Mouse (Mus musculus): ENCODE measurements around the gene Hist2h2aa2.
A peak's percentile ranks its signal among the peaks of the same experiment; 100 is the strongest.
"Not testable (repeated sequence)": the region's sequence is repeated elsewhere in the genome, so short reads cannot be mapped to it uniquely, and the experiment has no call there.

Hist2h2aa2 gene

DNA sequence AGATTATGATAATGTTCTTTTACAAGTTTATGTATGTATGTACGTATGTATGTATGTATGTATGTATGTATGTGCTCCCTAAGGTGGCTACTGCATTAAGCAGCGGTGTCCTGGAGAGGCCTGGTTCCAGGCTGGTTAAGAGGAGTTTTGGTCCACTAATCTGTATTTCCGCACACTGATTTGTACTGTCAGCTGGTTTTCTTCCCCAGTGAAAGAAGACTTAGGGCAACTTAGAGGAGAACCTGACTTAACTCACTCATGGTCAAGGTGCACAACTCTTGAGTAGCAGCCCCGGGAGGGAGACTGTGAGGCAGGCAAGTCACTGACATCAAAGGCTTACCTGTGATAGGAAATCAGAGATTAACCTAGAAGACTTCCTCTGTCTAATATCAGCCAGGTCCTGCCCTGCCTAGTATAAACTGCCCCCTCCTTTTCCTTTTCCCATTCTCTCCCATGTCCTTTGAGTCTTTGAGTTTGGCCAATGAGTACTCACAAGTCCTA, 3.2 kb downstream of the Hist2h2aa2 start:
- DNase-seq (ENCODE audit: low spot score): no peak

DNA sequence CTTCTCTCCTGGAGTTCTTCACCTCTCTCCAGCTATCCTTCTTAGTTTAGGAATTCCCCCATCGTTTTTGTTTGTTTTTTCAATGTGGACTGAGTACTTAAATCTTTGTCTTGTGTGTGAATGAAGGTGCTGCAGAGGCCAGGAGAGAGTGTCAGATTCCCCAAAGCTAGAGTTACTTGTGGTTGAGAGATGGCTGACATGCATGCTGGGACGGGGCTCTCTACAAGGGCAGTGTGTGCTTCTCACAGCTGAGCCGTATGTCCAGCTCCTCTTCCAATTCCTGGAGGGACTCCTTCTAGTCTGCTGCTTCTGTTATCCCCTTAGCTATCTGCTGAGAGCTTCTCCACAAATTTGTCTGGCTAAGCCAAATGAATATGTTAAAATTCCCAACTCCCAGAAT, 4.2 kb downstream of the Hist2h2aa2 start:
- DNase-seq (ENCODE audit: low spot score): no peak

DNA sequence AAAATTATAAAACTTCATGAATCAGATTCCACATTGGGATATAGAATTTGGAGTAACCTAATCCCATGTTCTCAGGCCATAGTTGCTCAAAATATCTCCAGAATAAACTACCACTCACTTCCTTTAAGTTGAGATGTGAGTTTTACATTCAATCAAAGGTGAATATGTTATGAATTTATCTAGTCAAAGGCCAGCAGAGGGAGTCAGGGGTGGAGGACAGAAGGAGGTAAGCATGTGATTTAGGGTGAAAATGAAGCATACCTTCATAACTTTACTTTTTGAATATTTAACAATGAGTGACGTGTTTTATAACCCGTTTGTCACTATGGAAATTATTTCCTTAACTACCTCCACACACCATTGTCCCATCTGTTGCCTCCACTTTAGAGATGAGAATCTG, 5.2 kb downstream of the Hist2h2aa2 start:
- DNase-seq (ENCODE audit: low spot score): no peak

DNA sequence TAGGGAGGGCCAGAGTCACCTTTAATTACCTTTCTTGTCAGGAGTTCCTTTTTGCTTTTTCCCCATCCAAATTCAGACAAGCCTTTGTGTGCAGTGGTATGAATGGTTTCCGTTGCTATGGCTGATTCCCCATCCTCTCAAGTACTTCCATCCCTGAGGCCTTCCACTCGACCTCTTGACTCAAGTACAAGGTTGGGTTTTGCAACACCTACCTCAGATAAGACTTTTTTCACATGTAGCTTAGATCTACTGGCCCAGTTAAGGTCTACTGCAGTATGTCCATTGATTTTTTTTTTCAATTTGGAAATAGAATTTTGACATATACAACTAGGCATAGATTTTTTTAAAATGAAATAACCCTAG, 8.3 kb downstream of the Hist2h2aa2 start:
- no peak for DNase-seq (ENCODE audit: low spot score)

DNA sequence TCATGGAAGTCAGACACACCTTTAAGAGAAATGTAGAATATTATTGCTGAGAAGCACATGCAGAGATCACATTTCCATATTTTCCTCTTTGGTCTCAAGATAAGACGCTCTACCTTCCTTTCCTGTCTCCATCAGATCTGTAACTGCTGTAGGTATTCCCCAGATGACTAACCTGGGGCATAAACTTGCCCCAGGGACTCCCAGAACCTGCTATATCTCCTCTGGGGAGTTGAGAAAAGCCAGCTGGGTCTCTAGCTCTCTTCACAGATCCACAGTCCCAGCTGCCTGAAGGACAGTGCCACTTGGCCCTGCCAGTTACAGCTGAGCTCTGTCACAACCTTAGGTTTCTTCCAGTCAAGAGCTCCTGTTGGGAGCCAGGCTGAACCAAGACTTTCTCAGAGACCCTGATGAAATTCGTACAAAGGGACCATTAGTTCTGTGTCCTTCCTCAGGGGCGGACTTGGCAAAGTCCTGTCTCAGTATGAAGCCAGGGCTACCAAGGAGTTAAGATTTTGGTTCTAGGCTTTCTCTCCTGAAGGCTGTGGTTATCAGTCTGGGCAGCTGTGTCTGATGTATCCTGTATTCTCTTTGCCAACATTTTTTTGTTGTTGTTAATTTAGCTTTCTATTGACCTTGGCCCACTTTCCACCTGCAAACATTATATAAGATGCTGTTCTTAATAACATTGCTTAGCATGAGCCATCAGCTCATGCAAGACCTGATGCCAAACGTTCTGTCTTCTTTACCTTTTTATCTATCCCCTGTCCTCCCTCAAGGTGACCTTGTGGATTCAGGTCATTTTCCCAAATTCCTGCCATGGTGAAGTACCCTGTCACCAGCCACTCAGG, 8.9 kb downstream of the Hist2h2aa2 start:
- DNase-seq (ENCODE audit: low spot score): no peak

DNA sequence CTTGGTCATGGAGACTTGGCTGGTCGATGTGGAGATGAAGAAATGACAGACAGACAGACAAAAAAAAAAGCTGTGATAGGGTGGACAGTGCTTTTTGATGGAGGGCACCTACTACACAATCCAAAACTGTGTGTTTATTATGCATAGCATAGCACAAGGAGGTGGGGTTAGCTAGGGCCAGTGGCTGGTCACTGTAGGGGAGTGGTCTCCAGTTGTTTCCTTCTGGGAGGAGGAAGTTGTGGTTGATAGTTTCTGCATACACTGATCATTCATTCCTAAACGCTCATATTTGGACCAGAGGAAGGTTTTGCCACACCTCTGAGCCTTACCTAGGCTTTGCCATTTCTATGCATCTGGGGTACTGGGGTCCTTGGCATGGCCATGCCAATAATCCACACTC, 9.7 kb downstream of the Hist2h2aa2 start:
- no peak for DNase-seq (ENCODE audit: low spot score)

DNA sequence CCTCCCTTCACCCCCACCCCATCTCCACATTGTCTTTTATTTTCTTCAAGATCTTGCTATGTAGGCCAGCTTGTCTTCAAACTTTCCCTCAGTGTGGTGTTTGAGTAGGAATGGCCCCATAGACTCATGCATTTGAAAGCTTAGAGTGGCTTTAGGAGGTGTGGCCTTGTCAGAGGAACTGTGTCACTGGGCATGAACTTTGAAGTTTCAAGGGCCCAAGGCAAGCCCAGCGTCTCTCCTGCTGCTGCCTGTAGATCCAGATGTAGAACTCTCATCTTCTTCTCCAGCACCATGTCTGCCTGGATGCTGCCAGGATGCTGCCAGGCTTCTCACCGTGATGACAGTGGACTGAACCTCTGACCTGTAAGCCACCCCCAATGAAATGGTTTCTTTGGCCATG, 11.2 kb downstream of the Hist2h2aa2 start:
- DNase-seq (ENCODE audit: low spot score): no peak

DNA sequence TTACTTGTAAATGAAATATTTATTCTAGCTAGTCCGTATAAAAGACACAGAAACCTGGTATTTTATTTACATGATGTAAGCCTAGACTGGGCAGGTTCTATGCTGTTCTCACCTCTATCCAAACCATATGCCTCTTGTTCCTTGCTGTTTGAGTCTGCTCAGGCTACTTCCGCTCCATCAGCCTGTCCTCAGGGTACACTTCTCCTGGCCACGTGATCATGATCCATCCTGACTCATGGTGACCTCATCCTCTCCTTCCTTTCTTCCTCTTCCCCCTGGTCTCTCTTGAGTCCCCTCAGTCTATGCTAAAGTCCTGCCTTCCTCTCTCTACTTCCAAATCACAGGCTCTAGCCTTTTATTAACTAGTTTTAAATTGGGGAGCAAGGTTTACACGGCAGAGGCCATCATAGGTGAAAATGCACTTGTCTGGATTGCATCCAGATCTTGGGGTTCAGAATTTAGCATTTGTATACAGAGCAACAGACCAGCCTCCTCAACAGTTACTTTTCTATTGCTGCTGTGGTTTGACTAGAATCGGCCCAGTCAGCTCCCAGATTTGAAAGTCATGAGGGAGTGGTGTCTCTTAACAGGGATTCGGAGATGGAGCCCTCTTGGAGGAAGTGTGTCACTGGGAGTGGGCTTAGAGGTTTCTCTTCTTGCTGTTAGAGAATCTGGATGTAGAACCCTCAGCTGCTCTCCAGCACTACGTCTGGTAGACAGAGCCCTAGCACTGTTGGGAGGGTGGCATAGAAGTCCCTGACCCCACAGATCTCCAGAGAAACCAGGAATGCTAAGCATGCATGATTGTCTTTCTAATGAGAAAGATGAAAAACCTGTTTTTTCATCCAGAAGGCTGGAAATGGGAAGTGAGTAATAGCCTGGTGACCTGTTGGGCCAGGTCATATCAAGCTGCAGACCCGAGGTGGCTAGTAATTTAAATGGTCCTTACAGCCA, 13.1 kb downstream of the Hist2h2aa2 start:
- DNase-seq (ENCODE audit: low spot score): no peak

DNA sequence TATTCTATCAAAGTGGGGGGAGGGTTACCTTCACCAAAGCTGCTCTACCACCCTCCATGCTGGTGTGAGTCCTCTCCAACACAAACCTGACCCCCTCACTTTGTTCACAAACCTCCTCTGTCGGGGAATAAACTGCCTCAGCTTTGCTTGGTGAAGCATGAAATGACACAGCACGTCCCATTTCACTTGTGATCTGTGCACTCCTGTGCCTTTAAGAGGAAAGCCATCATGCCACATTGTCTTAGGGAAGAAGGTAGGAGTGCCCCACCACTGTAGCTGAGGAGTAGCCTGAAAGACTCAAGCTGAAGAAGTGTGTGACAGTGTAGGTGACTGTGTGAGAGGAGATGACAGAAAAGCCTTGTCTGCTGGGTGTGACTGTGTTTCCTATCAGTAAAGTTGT, 14.7 kb downstream of the Hist2h2aa2 start:
- no peak for DNase-seq (ENCODE audit: low spot score)

DNA sequence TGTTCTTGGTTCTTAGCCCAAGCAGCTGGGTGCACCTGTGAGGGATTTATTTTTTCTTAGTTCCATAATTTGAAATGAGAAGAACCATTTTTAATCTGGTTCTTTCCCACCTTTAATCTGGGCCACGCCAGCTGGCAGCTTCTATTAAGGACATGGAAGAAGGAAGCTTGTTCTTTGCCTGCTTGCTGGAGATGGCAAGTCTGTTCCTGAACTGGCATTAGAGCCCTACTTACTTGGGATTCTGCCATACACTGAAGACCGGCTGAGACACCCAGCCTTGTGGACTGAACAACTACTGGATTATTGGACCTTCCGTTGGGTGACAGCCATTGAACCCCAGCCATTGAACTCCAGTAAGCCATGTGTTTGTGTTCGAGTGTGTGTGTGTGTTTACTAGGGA, 17.3 kb downstream of the Hist2h2aa2 start:
- no peak for DNase-seq (ENCODE audit: low spot score)

DNA sequence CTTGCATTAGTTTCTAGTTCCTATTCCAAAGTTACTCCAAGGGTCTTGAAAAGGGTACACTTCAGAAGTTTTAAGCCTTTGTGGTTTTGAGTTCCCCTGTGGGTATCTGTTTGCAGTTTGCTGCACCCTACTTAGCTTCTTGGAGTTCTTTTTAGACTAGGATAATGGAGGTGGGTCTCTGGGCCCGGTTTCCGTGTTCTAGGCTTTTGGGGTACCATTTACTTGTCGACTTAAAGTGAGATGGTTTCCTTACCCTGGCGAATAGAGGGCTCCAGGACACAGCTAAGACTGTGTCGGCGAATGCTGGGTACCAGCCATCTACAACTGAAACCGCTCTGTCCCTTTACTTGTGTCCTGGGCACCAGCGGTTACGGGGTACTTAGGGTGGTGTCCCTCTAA, 18.4 kb downstream of the Hist2h2aa2 start:
- no peak for DNase-seq (ENCODE audit: low spot score)

DNA sequence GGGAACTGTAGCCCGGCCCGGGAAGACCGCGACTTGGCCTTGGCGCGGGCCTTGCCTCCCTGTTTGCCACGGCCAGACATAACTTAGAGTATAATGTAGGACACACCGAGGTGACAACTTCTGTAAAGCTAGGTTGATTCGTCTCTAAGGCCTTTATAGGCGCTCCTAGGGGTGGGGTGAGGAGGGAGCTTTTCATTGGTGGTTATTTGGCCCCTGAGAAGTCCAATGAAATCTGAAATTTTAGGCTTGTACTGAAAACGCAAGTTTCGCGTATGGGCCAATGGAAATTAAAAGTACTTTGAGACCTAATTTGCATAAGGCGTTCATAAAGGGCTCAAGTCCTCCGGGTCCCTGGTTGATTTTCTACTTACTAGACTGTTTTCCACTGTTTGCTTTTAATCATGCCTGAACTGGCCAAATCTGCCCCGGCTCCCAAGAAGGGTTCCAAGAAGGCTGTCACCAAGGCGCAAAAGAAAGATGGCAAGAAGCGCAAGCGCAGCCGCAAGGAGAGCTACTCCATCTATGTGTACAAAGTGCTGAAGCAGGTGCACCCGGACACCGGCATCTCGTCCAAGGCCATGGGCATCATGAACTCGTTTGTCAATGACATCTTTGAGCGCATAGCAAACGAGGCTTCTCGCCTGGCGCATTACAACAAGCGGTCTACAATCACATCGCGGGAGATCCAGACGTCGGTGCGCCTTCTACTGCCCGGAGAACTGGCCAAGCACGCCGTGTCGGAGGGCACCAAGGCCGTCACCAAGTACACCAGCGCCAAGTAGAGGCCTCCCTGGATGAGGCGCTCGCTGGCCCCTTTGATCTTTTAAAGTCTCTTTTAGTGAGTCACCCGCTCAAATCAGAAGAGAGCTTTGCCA, 19.1 kb downstream of the Hist2h2aa2 start, which contains the start of the genes Hist2h2ac and Hist2h2be:
TSS of gene Hist2h2ac (minus strand) at position 116 of the 875 bp plus-strand sequence.
TSS of gene Hist2h2be (plus strand) at position 355 of the 875 bp plus-strand sequence.
- DNase-seq (ENCODE audit: low spot score): peak; percentile 95

DNA sequence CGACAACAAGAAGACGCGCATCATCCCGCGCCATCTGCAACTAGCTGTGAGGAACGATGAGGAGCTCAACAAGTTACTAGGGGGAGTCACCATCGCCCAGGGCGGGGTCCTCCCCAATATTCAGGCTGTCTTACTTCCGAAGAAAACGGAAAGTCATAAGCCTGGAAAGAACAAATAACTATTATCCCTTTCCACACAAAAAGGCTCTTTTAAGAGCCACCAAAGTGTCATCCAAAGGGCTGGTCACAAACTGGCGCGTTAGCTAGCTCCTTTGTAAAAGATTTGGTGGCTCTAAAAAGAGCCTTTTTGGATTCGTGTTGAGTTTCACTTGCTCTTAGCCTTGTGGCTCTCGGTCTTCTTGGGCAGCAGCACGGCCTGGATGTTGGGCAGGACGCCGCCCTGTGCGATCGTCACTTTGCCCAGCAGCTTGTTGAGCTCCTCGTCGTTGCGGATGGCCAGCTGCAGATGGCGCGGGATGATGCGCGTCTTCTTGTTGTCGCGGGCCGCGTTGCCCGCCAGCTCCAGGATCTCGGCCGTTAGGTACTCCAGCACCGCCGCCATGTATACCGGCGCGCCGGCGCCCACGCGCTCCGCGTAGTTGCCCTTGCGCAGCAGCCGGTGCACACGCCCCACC, 19.8 kb downstream of the Hist2h2aa2 start:
- not testable (repeated sequence) for DNase-seq (ENCODE audit: low spot score)

DNA sequence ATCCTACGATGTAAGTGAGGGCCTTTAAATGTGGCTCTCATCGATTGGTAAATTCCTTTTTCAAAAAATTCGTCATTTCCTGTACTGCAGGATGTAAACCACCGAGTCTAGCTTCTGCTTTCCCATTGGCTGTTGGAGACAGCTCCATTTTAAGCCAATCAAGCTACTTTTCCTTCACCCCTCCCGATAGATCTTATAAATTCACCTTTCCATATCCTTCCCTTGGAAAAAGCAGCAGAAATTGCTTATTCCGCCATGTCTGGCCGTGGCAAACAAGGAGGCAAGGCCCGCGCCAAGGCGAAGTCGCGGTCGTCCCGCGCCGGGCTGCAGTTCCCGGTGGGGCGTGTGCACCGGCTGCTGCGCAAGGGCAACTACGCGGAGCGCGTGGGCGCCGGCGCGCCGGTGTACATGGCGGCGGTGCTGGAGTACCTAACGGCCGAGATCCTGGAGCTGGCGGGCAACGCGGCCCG, 20.4 kb downstream of the Hist2h2aa2 start, which contains the start of the genes Bola1 and Hist2h2ab:
TSS of gene Bola1 (minus strand) at position 49 of the 470 bp plus-strand sequence.
TSS of gene Hist2h2ab (plus strand) at position 205 of the 470 bp plus-strand sequence.
- DNase-seq (ENCODE audit: low spot score): peak; percentile 84

DNA sequence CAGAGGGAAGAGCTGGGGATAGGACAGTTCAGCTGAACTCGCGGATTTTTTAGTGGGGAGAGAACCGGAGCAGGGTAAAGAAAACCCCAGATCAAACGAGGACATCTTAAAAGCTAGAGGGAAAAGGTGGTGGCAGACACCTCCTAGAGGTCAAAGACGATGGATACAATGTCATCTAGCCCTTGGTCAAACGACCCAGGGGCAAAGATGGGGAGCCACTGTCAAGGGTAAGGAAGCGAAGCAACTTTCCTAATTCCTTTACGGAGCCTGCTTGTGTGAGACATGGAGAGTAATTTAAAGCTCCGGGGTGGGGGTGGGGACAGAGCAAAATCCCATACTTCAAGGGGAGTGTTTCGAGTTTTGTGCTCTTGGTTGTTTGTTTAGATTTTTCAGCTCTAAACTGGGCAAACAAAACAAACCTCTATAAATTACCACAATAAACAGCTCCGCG, 20.9 kb downstream of the Hist2h2aa2 start:
- DNase-seq (ENCODE audit: low spot score): no peak

DNA sequence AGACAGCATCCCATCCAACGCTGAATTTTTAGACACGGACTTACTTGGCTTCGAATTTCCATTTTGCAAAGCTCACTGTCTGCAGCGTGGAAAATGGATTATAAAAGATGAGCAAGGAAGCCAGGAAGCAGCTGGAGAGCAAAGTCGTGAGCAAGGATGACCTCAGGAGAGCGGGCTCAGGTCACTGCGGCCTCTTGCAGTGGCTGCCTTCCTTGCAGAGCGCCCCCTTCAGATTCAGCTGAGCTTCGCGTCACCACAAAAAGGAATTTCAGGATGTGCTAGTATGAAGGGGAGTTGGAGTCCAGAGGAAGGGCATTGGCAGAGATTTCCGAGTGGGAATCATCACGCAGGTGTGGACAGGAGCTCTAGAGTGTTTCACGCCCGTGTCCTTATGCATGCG, 30.8 kb downstream of the Hist2h2aa2 start:
- no peak for DNase-seq (ENCODE audit: low spot score)

DNA sequence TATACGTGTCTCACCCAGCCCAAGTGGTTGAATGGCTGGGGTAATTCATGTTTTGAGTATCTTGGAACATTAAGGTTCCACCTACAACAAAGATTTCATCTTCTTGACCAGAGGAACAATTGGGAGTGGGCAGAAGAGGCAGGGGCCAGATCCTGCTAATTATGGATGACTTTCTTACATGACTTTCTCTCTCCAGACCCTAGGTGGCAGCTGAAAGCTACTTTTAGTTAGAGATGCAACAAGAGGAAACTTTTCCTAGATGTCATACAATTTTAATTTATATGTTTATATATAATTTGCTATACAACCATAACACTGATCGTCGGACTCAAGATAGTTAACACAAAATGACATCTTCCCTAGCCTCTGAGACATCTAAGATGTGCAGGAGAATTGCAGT, 32.3 kb downstream of the Hist2h2aa2 start:
- DNase-seq (ENCODE audit: low spot score): no peak

DNA sequence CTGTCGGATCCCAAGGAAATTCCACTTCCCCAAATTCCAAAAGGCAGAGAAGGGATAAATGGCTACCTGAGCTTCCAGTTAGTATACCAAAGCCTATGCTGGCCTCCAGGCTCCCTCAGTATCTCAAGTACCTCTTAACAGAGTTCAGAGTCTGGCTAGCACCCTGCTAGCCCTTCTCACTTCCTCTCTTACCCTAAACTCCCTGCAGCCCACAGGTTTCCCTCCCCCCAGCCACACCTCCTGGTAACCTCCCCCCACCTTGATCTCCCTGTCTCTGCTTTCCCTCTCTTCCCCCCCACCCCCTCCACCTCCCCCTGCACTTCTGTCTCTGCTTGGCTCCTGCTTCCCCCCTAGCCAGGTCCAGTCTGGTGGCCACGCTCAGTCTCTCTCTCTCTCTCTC, 40.3 kb downstream of the Hist2h2aa2 start:
- DNase-seq (ENCODE audit: low spot score): no peak

DNA sequence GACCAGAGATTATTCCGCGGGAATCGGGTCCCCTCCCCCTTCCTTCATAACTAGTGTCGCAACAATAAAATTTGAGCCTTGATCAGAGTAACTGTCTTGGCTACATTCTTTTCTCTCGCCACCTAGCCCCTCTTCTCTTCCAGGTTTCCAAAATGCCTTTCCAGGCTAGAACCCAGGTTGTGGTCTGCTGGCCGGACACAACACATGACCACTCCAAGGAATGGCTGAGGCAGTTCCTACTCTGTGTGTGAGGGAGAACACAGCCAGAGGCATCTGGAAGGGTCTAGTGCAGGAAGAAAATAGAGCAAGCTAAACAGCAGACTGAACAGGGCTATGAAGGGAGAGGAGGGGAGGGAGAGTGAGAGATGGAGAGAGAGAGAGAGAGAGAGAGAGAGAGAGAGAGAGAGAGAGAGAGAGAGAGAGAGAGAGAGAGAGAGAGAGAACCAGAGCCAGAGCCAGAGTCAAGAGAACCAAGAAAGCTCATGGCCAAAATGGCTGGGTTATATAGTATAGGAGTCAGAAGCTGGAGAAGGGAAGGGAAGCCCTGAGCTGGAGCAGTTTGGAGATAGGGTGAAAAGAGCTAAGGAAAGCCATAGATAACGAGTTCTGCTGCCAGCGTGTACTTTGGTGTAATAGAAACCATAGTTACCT, 41.4 kb downstream of the Hist2h2aa2 start:
- DNase-seq (ENCODE audit: low spot score): not testable (repeated sequence)

DNA sequence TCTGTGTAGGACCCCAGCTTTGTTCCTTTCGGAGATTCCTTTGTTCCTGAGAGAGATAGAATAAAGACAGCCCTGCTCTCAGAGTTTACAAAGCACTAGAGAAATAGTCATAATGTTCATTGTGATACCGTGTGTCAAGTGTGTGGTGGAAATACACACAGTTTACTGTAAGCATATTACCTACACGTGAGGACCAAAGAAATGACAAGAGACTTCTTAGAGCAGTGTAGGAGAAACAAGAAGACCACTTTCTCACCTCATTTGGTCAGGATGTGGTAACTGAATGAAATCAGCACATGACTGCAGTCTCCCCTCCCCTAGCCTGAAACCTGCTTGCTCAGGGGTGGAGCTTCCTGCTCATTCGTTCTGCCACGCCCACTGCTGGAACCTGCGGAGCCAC, 41.9 kb downstream of the Hist2h2aa2 start:
- DNase-seq (ENCODE audit: low spot score): no peak
